Mouse (Mus musculus) testis, adult 10 weeks (tissue): ENCODE results near the gene Spdye4a. TPM values are rescaled to one million over a fixed set of nuclear protein-coding genes. Genes with fewer than 3 reads are reported as not detected.

Experiments
- polyA plus RNA-seq: library from polyadenylated mRNA; stranded (reverse); fragments of 350-450 nt; fragmentation: Illumina TruSeq; extraction: RNeasy Lipid Tissue Mini Kit (QIAGEN cat#74804); gene quantifications from one replicate; pipeline ENCODE4 v1.2.3, GENCODE M21; 2014; ENCODE audit warnings: low read depth, low replicate concordance

The Spdye4a gene
- polyA plus RNA-seq = 8.0 TPM

GRCm38 (mm10) chr5:143226790-143227189 lies at the start of gene Spdye4a:
Spdye4a (minus strand) TSS chr5:143226890.

GRCm38 (mm10) chr5:143269363-143270150 lies 42.9 kb upstream of the Spdye4a start, which contains the start of gene Zfp316:
Zfp316 (minus strand) TSS chr5:143270022.

GRCm38 (mm10) chr5:143235028-143235693 lies 8.5 kb upstream of the Spdye4a start, which contains the start of gene Zfp12:
Zfp12 (plus strand) TSS chr5:143235163.

GRCm38 (mm10) chr5:143180255-143181076 lies 46.2 kb downstream of the Spdye4a start, which contains the start of the genes Rbak and Spdye4b:
Rbak (minus strand) TSS chr5:143180775.
Spdye4b (plus strand) TSS chr5:143181017.

Other genes starting within 250 kb of the Spdye4a start
- 149 TPM for gene Rnf216, start 113.9 kb downstream of the Spdye4a start, polyA plus RNA-seq
- 0.07 TPM for gene Olfr718-ps1, start 79.3 kb downstream of the Spdye4a start, polyA plus RNA-seq
- gene Rbak, start 46.1 kb downstream of the Spdye4a start, polyA plus RNA-seq = 4.0 TPM
- gene Spdye4b, start 45.9 kb downstream of the Spdye4a start, polyA plus RNA-seq = 35.2 TPM
- gene Zfp12, start 8.3 kb upstream of the Spdye4a start, polyA plus RNA-seq = 5.0 TPM
- 0.52 TPM for gene Zfp316, start 43.1 kb upstream of the Spdye4a start, polyA plus RNA-seq
- not detected for gene Zfp853, start 66.7 kb upstream of the Spdye4a start, polyA plus RNA-seq
- 1.7 TPM for gene E130309D02Rik, start 88.5 kb upstream of the Spdye4a start, polyA plus RNA-seq
- 43.3 TPM for gene Zdhhc4, start 102.4 kb upstream of the Spdye4a start, polyA plus RNA-seq
- gene Grid2ip, start 130.4 kb upstream of the Spdye4a start, polyA plus RNA-seq = not detected
- 34.5 TPM for gene Kdelr2, start 176.9 kb upstream of the Spdye4a start, polyA plus RNA-seq
- gene Daglb, start 237.7 kb upstream of the Spdye4a start, polyA plus RNA-seq = 0.39 TPM